Mouse (Mus musculus): Measurements from ENCODE around the gene Adam25. TPM values are rescaled to one million over a fixed set of nuclear protein-coding genes. Genes with fewer than 3 reads are reported as not detected.

The Adam25 gene
- not detected in 2 replicates for polyA plus RNA-seq (2015; fragmentation: Nextera tagmentation; extraction: Ambion mirVana)

DNA sequence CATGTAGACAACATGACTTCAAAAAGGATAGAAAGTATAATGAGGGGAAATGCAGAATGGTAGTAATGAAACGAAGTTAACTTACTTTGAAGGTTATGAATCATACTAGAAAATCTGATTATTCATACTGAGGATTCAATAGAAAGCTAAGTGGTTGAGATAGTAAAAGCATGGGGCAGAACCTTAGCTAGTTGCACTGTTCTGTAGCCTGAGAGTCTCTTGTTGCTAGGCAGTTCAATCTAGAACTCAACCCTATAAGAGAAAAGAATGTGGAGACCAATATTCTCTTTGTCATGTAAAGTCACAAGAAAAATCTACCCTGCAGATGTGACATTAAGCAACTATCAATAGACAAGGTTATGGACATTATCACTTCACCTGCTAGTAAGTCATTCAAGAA, at the start of gene Adam25:
Gene Adam25 (plus strand): TSS at position 301 of the 400 bp plus-strand sequence.

DNA sequence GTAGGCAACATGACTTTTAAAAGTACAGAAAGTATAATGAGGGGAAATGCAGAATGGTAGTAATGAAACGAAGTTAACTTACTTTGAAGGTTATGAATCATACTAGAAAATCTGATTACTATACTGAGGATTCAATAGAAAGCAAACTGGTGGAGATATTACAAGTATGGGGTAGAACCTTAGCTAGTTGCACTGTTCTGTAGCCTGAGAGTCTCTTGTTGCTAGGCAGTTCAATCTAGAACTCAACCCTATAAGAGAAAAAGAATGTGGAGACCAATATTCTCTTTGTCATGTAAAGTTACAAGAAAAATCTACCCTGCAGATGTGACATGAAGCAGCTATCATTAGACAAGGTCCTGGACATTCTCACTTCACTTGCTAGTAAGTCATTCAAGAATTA, 41.0 kb downstream of the Adam25 start, which contains the start of gene Adam20:
Gene Adam20 (plus strand): TSS at position 301 of the 400 bp plus-strand sequence.

Other genes with a start within 250 kb of the Adam25 start
- gene Adam24, start 77.1 kb upstream of the Adam25 start, polyA plus RNA-seq (2015; fragmentation: Nextera tagmentation; extraction: Ambion mirVana), result not detected in 2 replicates
- not detected in 2 replicates for gene Adam20, start 41.1 kb downstream of the Adam25 start, polyA plus RNA-seq (2015; fragmentation: Nextera tagmentation; extraction: Ambion mirVana)
- not detected in 2 replicates for gene Adam39, start 70.8 kb downstream of the Adam25 start, polyA plus RNA-seq (2015; fragmentation: Nextera tagmentation; extraction: Ambion mirVana)

Measured in neural tube, postnatal 0 days (tissue).